Mouse (Mus musculus) left cerebral cortex, adult 2 months (tissue): Measurements from ENCODE around the gene H2afj. TPM values are rescaled to one million over a fixed set of nuclear protein-coding genes. Genes with fewer than 3 reads are reported as not detected.
"Not testable (repeated sequence)": the region's sequence is repeated elsewhere in the genome, so short reads cannot be mapped to it uniquely, and the experiment has no call there.

Experiments used
- DNase-seq, 2 experiments: peaks; one replicate each; pipeline ENCODE4 v3.0.0; 2021 to 2022; ENCODE audit warnings: low spot score in 2 of 2, mixed read lengths in 1 of 2; ENCODE audit errors: extremely low spot score in 1 of 2
- H3K27ac ChIP-seq: fragments of 200-600 bp; 2 replicates; pipeline ENCODE4 v1.8.1; 2022
- H3K4me3 ChIP-seq: fragments of 200-600 bp; 2 replicates; pipeline ENCODE4 v1.8.1; 2022
- CTCF ChIP-seq: fragments of 200-600 bp; IDR thresholded peaks from 2 replicates; pipeline ENCODE4 v1.8.1; 2022; ENCODE audit warnings: antibody characterized with exemption, mild to moderate bottlenecking, moderate library complexity
- intact Hi-C: fragments of 180-260 bp; cut with DNase I; formaldehyde crosslinking; loops from one replicate; pipeline ENCODE4 v1.15.1; 2025
- total RNA-seq, 2 experiments: library from RNA; stranded (reverse); gene quantifications; 2 replicates each; pipeline ENCODE4 v1.2.3; 2021

The H2afj gene
- total RNA-seq, 2 experiments from 2014 or later = 54.7 to 59.1 TPM

DNA sequence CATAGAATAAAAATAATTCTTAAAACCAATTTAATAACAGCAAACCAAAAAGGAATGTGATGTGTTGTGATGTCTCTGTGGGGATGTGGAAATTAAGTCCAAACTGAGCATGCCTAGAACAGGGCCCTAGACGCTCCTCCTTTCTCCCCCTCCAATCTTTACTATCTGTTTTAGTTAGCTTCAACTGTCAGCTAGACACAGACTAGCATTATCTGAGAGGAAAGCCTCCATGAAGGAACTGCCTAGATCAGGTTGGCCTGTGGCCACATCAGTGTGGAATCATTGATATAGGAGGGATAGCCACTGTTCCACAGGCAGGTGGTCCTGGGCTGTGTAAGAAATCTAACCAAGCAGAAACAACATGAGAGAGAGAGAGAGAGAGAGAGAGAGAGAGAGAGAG, 12.9 kb upstream of the H2afj start:
- intact Hi-C loops = no loop called here
- no peak for TF ChIP-seq CTCF
- DNase-seq = no peak
- no peak overlapping the region for H3K4me3 ChIP-seq
- no peak overlapping the region for H3K27ac ChIP-seq

- DNase-seq = no peak
- H3K4me3 ChIP-seq = no peak overlapping the region
- TF ChIP-seq CTCF = no peak
- no peak overlapping the region for H3K27ac ChIP-seq
- intact Hi-C loops = no loop called here
Observed at GRCm38 (mm10) chr6:136795850-136796249, 12.2 kb upstream of the H2afj start.

DNA sequence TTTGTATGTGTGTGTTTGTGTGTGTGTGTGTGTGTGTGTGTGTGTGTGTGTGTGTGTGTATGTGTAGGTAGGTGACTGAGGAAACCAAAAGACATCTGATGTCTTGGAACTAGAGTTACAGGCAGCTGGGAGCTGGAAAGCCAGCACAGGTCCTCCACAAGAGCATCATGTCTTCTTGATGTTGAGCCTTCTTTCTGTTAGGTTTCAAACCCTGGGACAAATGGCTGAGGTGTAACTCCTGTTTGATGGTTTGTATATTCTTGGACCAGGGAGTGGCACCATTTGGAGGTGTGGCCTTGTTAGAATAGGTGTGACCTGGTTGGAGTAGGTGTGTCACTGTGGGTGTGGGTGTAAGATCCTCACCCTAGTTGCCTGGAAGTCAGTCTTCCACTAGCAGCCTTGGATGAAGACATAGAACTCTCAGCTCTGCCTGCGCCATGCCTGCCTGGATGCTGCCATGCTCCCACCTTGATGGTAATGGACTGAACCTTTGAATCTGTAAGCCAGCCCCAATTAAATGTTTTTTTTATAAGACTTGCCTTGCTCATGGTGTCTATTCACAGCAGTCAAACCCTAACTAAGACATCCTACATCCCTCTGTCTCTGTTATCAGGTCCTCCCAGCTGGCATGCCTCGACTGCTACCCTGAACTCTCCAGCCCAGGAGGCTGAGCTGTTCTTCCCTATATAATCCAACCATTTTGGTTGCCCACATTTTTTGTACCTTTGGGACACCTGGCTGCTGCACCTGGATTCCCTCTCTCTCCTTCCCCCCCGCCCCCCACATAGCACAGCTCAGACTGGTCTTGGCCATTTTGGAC, 10.0 kb upstream of the H2afj start:
- intact Hi-C loops, H3K4me3 ChIP-seq, DNase-seq, H3K27ac ChIP-seq: not testable (repeated sequence)

- TF ChIP-seq CTCF = no peak
- DNase-seq = no peak
- no peak overlapping the region for H3K27ac ChIP-seq
- intact Hi-C loops = no loop called here
- H3K4me3 ChIP-seq = no peak overlapping the region
Observed at GRCm38 (mm10) chr6:136800710-136801109, 7.3 kb upstream of the H2afj start.

- intact Hi-C loops = no loop called here
- Histone ChIP-seq H3K4me3 (no peak overlapping the region), H3K27ac (no peak overlapping the region)
- DNase-seq = no peak
- TF ChIP-seq CTCF = no peak
Observed at GRCm38 (mm10) chr6:136801274-136801673, 6.8 kb upstream of the H2afj start.

DNA sequence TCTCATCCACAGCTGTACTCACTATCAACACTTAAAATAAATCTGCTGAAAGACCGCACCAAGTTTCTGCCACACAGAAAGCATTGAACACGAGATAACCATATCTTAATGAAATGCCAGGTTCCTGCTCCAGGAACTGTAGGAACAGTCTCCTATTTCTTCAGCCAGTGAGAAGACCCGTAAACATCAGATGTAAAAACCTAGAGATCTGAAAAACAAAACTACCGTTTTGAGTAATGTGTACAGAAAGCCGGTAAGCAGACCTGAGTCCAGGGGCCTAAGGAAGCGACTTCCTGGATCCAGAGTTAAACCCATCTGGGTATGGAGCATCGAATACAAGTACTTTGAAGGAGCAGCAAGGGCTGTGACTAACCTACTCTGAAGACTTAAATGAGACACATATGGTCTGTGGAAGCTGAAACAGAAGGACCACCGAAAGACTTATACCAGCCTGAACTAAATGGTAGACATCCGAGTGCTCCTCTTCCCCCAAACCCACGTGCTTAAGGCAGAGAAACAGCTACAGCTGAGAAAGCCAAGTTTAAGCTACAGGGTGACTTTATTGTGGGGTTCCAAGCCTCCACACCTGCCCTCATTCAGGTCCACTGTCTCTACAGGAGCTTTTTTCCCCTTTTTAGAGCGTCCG, 4.8 kb upstream of the H2afj start:
- peak overlapping the region; percentile 100; the same call in 1 of the 2 replicates for H3K27ac ChIP-seq
- no peak for DNase-seq
- H3K4me3 ChIP-seq = peak overlapping the region; percentile 72
- intact Hi-C loops = no loop called here
- no peak for TF ChIP-seq CTCF

DNA sequence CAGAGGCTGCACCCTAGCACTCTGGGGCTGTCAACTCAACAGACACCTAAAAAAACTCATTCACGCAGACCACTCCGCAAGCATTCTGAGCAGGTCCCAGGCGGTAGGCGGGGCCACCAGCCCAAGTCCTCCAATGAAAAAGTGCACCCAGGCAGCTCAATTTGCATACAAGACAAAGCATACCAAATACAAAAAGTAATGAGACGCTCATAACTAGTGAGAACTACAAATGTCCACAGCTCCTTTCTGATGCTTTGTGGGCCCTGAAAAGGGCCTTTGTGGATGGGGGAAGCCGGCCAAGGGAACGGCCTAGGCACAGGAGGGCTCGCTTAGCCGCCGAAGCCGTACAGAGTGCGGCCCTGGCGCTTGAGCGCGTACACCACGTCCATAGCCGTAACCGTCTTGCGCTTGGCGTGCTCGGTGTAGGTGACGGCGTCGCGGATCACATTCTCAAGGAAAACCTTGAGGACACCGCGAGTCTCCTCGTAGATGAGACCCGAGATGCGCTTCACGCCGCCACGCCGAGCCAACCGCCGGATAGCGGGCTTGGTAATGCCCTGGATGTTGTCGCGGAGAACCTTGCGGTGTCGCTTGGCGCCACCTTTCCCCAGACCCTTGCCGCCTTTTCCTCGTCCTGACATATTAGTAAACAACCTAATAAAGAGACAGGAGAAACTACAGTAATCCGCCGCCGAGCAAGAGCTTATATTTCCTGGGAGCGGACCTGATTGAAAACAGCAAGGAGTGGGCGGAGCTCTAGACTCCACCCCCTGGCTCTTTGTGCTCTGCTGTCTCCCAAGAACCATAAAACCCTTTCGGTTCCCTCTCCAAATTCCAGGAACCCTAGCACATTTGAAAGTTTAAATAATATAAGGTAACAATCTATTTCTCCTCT, 4.1 kb upstream of the H2afj start, which contains the start of gene Hist4h4:
Gene Hist4h4 (minus strand): TSS at position 677 of the 895 bp plus-strand sequence.
- Histone ChIP-seq H3K4me3 (peak within 1 kb of the TSS; percentile 72), H3K27ac (peak within 1 kb of the TSS; percentile 100)
- intact Hi-C loops = loop anchor here (1.0 kb wide), 1 partner anchor 23 kb away; the partner anchor contains the start of gene BC049715
- DNase-seq = peak; percentile 97 to 99
- TF ChIP-seq CTCF = no peak

DNA sequence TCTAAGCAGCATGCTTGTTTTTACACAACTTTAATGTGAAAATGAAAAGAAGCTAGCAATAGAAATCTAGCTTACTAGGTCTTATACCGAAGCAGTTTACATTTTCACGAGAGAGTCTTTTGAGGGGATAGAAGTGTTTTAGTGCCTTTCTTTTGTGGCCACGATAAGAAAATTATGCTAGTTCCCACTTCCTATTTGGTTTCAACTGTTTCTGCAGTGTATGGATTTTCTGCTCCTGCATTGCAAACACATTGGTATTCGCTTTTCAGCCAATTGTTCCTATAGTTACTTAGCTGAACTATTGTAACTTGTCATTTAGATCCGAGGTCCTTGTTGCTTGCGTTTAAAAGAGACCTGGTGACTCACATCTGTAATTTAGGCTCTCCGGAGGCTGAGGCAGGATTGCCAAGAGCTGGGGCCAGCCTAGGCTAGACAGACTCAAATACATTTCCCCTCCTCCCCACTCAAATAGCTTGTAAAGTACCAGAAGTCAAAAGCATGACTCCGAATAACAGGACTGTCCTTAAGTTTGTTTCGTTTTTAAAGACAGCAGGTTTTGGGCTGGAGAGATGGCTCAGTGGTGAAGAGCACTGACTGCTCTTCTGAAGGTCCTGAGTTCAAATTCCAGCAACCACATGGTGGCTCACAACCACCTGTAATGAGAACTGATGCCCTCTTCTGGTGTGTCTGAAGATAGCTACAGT, 3.2 kb upstream of the H2afj start:
- no peak; the same call in 1 of the 2 replicates for TF ChIP-seq CTCF
- DNase-seq = no peak
- H3K27ac ChIP-seq = peak overlapping the region; percentile 100
- intact Hi-C loops = loop anchor here (1.0 kb wide), 1 partner anchor 22 kb away; the partner anchor contains the start of gene BC049715
- peak overlapping the region; percentile 72 for H3K4me3 ChIP-seq

DNA sequence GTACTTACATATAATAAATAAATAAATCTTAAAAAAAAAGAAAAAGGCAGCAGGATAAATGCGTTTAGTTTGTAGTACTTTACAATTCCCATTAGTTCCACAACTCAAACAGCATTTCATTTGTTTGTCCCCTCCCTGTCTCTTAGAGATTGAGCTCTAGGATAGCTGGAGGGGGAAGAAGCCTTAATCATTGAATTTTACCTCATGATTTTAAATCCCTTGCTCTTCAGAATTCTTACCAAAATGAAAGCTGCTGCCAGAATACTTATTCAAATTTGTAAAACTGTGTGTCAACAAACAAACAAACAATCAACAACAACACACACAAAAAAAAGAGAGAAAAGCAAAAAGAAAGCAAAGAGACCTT, 2.7 kb upstream of the H2afj start:
- Histone ChIP-seq H3K4me3 (no peak overlapping the region), H3K27ac (no peak overlapping the region)
- intact Hi-C loops = no loop called here
- TF ChIP-seq CTCF = no peak
- DNase-seq = no peak

- Histone ChIP-seq H3K27ac (no peak overlapping the region), H3K4me3 (no peak overlapping the region)
- DNase-seq = no peak
- TF ChIP-seq CTCF = no peak
- intact Hi-C loops = no loop called here
Observed at GRCm38 (mm10) chr6:136806819-136807218, 1.2 kb upstream of the H2afj start.

GRCm38 (mm10) chr6:136807395-136808013, 540 bp upstream of the H2afj start:
- intact Hi-C loops = loop anchor here (1.0 kb wide), 1 partner anchor 21 kb away; the partner anchor contains the start of gene Wbp11
- TF ChIP-seq CTCF = no peak
- Histone ChIP-seq H3K4me3 (peak overlapping the region; percentile 65), H3K27ac (peak overlapping the region; percentile 76)
- DNase-seq = no peak
